Mouse (Mus musculus) olfactory bulb, adult 2 months (tissue): ENCODE data around the gene Zfp316.

Source experiments
- CTCF ChIP-seq: fragments of 200-500 bp; IDR thresholded peaks from 2 replicates; pipeline ENCODE4 v1.5.1; 2012; ENCODE audit warnings: low read depth, mild to moderate bottlenecking, low read length, moderate library complexity; ENCODE audit not compliant: insufficient read depth
- POLR2A ChIP-seq: fragments of 200-500 bp; IDR thresholded peaks from 2 replicates; pipeline ENCODE4 v1.6.1; 2012; ENCODE audit warnings: mild to moderate bottlenecking, low read depth, low read length, moderate library complexity; ENCODE audit not compliant: insufficient read depth

- TF ChIP-seq POLR2A (no peak), CTCF (no peak)
Observed at GRCm38 (mm10) chr5:143314183-143314729, 44.4 kb upstream of the Zfp316 start.
